28 mouse cellular contexts compared by ENCODE assay signal in genomic region chr3:45649361-45649760, GRCm38 (mm10).
"Had no signal": no experiment of that assay in that cellular context is flagged by ENCODE, and none has a peak within 500 bp of the region (broad histone marks: within the 10 kb centered on the region; RNA-seq: fewer than 3 reads in every experiment).

No protein-coding gene starts in this region.

- H3K4me3 ChIP-seq: limb, embryonic 10.5 days; limb, embryonic 12.5 days; limb, embryonic 13.5 days; limb, embryonic 15.5 days; liver, embryonic 12.5 days; liver, embryonic 13.5 days; liver, embryonic 15.5 days; lung, embryonic 15.5 days; megakaryocyte, embryonic 14.5 days; midbrain, embryonic 10.5 days; midbrain, embryonic 12.5 days; midbrain, embryonic 13.5 days; midbrain, embryonic 15.5 days; myocyte; neural tube, embryonic 12.5 days; neural tube, embryonic 13.5 days had no signal

- H3K27ac ChIP-seq: limb, embryonic 10.5 days; limb, embryonic 12.5 days; limb, embryonic 13.5 days; limb, embryonic 15.5 days; liver, embryonic 12.5 days; liver, embryonic 13.5 days; liver, embryonic 14.5 days; liver, embryonic 15.5 days; lung, embryonic 15.5 days; macrophage; midbrain, embryonic 10.5 days; midbrain, embryonic 12.5 days; midbrain, embryonic 13.5 days; midbrain, embryonic 15.5 days; neural tube, embryonic 12.5 days; neural tube, embryonic 13.5 days had no signal

- DNase-seq: left cerebral cortex, postnatal 4 days; liver; liver, embryonic 13.5 days; liver, postnatal 0 days; lung, adult 2 months; lung, embryonic 14.5 days; lung, postnatal 10 days; lung, postnatal 14 days; lung, postnatal 36 days; lung, postnatal 4 days; midbrain, embryonic 14.5 days had no signal
